Mouse (Mus musculus) myocyte (in vitro differentiated cells): ENCODE data around the gene Ankmy1. TPM values are rescaled to one million over a fixed set of nuclear protein-coding genes. Genes with fewer than 3 reads are reported as not detected.

Source experiments
- H3K27me3 ChIP-seq: one replicate; pipeline ENCODE4 v1.6.1; 2011; ENCODE audit not compliant: control insufficient read depth, insufficient read depth, insufficient read length
- H3K36me3 ChIP-seq: one replicate; pipeline ENCODE4 v1.6.1; 2011; ENCODE audit not compliant: control insufficient read depth, insufficient read depth
- H3K4me2 ChIP-seq: one replicate; pipeline ENCODE4 v1.6.1; 2011; ENCODE audit warnings: low read depth, control low read depth
- H3K4me3 ChIP-seq: one replicate; pipeline ENCODE4 v1.5.1; 2011; ENCODE audit warnings: mild to moderate bottlenecking, control low read depth, moderate library complexity
- H3K79me2 ChIP-seq: one replicate; pipeline ENCODE4 v1.6.1; 2011; ENCODE audit not compliant: control insufficient read depth, insufficient read depth
- H3ac ChIP-seq: one replicate; pipeline ENCODE4 v1.6.1; 2011; ENCODE audit not compliant: control insufficient read depth, insufficient read length
- CEBPB ChIP-seq: IDR thresholded peaks from 2 replicates; pipeline ENCODE4 v1.6.1; 2011; ENCODE audit warnings: mild to moderate bottlenecking, moderate library complexity; ENCODE audit not compliant: poor library complexity, insufficient read depth, severe bottlenecking
- MAX ChIP-seq: IDR thresholded peaks from one replicate; pipeline ENCODE4 v1.6.1; 2011; ENCODE audit warnings: low read depth, mild to moderate bottlenecking, control low read depth
- MYOD1 ChIP-seq, 3 experiments: IDR thresholded peaks; one replicate each; pipeline ENCODE4 v1.6.1; 2011; ENCODE audit warnings: control low read depth in 2 of 3, low read depth in 2 of 3, mild to moderate bottlenecking in 2 of 3, moderate library complexity in 1 of 3; ENCODE audit not compliant: insufficient read length in 2 of 3, control insufficient read depth in 1 of 3
- MYOG ChIP-seq, 3 experiments: IDR thresholded peaks; one replicate each; pipeline ENCODE4 v1.6.1; 2011; ENCODE audit warnings: control low read depth in 2 of 3, low read depth in 2 of 3, mild to moderate bottlenecking in 2 of 3; ENCODE audit not compliant: insufficient read length in 2 of 3, control insufficient read depth in 1 of 3, insufficient read depth in 1 of 3
- POLR2A ChIP-seq: IDR thresholded peaks from one replicate; pipeline ENCODE4 v1.6.1; 2011; ENCODE audit warnings: low read depth, mild to moderate bottlenecking, control low read depth, moderate library complexity; ENCODE audit not compliant: insufficient read length
- POLR2AphosphoS2 ChIP-seq: IDR thresholded peaks from one replicate; pipeline ENCODE4 v1.6.1; 2011; ENCODE audit warnings: low read depth, control low read depth; ENCODE audit not compliant: insufficient read length
- REST ChIP-seq: IDR thresholded peaks from one replicate; pipeline ENCODE4 v1.6.1; 2011; ENCODE audit warnings: mild to moderate bottlenecking, control low read depth, moderate library complexity; ENCODE audit not compliant: insufficient read depth, insufficient read length
- SRF ChIP-seq: IDR thresholded peaks from one replicate; pipeline ENCODE4 v1.6.1; 2011; ENCODE audit warnings: low read depth; ENCODE audit not compliant: control insufficient read depth, insufficient read length
- TCF12 ChIP-seq: IDR thresholded peaks from one replicate; pipeline ENCODE4 v1.6.1; 2011; ENCODE audit warnings: mild to moderate bottlenecking, control low read depth; ENCODE audit not compliant: poor library complexity, insufficient read depth, severe bottlenecking
- TCF3 ChIP-seq: IDR thresholded peaks from one replicate; pipeline ENCODE4 v1.6.1; 2011; ENCODE audit warnings: low read depth, control low read depth; ENCODE audit not compliant: insufficient read length
- USF1 ChIP-seq: IDR thresholded peaks from one replicate; pipeline ENCODE4 v1.6.1; 2011; ENCODE audit warnings: low read depth, mild to moderate bottlenecking, control low read depth, moderate library complexity
- polyA plus RNA-seq: library from polyadenylated mRNA; unstranded; fragments of >200 nt; fragmentation: generic; extraction: Trizol; gene quantifications from one replicate; pipeline ENCODE4 v1.2.1, GENCODE M21; 2012; ENCODE audit warnings: missing spikeins

Ankmy1 gene
- polyA plus RNA-seq, 1 experiment, result 2.4 TPM

DNA sequence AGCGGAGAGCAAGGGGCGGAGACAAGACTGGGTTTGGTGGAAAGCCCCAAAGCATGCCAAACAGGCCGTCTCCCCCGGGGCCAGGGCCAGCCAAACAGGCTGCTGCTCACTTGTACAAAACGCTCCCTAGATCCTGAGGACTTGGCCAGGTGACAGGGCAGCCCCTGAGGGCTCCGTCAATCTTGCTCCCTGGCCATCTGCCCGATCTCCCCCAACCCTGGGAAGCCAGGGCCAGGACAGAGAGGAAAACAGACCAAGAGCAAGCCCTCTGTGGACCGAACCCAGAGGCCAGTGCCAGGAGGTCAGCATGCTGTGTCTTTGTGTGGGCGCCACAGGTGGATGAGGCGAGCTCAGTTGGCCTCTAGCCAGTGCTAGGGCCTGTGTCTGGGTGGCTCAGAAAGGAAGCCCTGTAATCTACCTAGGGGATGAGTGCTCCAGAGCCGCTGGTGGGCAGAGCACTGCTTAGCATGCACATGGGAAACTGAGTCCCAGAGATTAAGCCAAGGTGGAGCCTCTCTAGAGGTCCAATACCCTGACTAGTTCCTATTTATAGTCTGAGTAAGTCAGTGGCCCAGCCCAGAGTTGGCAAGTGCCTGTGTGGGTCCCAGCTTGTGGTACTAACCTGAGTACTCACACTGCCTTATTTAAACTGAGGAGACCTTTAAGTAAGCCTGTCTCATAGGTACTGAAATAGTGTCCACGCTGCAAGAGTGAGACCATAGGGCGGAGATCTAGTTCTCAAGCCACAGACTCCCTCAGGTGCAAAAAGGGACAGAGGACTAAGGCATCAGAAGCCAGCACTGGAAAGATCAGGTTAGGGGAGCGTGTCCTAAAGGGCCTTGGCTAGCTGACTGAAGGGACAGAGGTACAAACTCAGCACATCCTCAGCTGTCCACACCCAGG lies 64.5 kb downstream of the Ankmy1 start:
- Histone ChIP-seq H3K4me3 (no peak overlapping the region), H3ac (no peak overlapping the region), H3K79me2 (peaks cover 100% of the 10 kb centered on the region), H3K27me3 (no peaks in the 10 kb centered on the region), H3K36me3 (peaks cover 28% of the 10 kb centered on the region), H3K4me2 (peak overlapping the region; percentile 35)
- no peak for TF ChIP-seq REST
- peak; percentile 17 for TF ChIP-seq POLR2A
- peak; percentile 48 for TF ChIP-seq POLR2AphosphoS2
- peak in 2 of 3 experiments; percentile 45 to 64 for TF ChIP-seq MYOD1 (IDR thresholded peaks at IDR 0.05; ENCODE audit: control insufficient read depth in 1 of 3, insufficient read length in 2 of 3, low read depth in 2 of 3)
- peak in 1 of 3 experiments; percentile 64 for TF ChIP-seq MYOG (IDR thresholded peaks at IDR 0.05; ENCODE audit: control insufficient read depth in 1 of 3, insufficient read depth in 1 of 3, insufficient read length in 2 of 3, low read depth in 2 of 3)
- TF ChIP-seq TCF3, result no peak

DNA sequence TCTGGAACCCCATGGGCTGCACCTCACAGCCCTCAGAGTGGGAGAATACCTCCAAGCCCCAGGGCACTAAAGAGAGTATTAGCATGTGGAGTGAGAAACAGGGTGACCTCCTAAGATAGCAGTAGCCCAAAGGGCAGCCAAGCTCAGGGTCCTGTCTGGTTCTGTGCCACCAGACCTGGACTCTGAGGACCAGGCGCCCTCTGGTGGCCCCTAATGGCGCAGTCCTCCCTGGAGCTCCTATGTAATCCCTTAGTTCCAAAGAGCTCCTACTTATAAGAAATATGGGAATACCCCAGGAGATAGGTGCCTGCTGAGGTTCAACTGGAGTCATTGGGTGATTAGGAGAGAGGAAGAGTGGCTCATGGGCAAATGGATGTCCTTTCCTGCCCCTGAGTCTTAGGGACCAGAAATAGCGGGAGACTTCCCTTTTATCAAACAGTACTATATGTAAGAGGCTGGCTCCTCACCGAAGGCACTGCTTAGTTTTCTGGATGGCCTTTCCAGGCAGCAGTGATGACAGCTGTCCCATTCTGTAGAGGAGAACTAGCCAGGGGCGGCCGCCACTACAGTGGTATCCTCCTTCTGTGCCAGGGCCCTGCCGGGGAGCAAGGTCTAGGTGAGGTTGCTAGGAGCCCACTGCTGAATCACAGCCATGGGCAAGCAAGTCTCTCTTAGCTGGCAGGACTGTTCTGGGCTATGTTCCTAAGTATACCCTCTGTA lies 68.6 kb downstream of the Ankmy1 start:
- H3K36me3 ChIP-seq, result peaks cover 28% of the 10 kb centered on the region
- TF ChIP-seq REST, result no peak
- TF ChIP-seq TCF3, result no peak
- peak overlapping the region; percentile 91 for H3K4me2 ChIP-seq
- peaks cover 75% of the 10 kb centered on the region for H3K79me2 ChIP-seq
- no peaks in the 10 kb centered on the region for H3K27me3 ChIP-seq
- peak overlapping the region; percentile 78 for H3ac ChIP-seq
- H3K4me3 ChIP-seq, result peak overlapping the region; percentile 100

DNA sequence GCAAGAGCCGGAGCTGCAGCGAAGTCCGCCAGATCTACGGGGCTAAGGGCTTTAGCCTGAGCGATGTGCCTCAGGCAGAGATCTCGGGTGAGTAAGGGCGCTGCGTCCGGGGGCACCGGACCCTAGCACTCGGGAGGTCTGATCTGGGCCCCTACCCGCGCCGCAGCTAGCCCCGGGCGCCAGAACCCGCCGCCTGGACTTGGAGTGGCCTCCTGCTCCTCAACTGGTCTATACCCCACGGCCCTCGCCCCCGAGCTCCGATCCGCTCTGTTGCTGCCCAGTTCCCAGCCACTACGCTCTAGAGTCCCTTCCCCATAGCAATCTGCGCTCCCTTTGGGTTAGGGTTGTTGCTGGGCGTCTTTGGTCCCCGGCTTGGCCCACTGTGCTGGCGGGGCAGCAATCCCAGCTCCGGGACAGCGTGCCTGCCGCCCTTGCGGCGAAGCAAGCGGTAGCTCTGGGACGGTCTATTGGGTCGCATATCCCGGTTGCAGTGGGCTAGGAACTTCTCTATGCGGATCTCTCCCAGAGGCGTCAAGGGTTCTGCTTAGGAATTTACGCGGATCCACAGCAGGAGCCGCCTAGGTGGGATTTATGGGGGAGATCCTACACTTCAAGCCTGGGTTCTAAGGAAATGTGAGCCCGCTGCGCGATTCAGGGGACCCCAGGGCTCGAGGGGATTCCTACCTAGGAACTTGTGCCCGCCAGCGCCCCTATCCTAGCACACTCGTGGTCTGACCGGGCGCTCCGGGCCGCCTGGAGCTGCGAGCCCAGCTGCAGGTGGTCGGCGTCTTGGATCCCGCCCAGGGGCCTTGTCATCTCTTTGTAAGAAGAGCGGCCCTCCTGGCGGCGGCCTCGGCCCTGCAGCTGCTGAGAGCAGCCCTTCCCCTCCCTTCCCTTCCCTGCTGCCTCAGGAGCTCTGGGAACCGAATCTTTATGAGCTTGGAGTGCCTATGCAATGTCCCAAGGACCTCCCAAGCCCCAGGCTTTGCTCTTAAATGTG lies 70.4 kb downstream of the Ankmy1 start:
- H3K4me3 ChIP-seq, result peak overlapping the region; percentile 100
- H3K27me3 ChIP-seq, result no peaks in the 10 kb centered on the region
- H3K79me2 ChIP-seq, result peaks cover 56% of the 10 kb centered on the region
- peaks cover 23% of the 10 kb centered on the region for H3K36me3 ChIP-seq
- TF ChIP-seq POLR2AphosphoS2 (peak; percentile 30), REST (no peak), MYOG (IDR thresholded peaks at IDR 0.05; ENCODE audit: control insufficient read depth in 1 of 3, insufficient read depth in 1 of 3, insufficient read length in 2 of 3, low read depth in 2 of 3) (peak in 2 of 3 experiments; percentile 20 to 75), MAX (no peak), MYOD1 (IDR thresholded peaks at IDR 0.05; ENCODE audit: control insufficient read depth in 1 of 3, insufficient read length in 2 of 3, low read depth in 2 of 3) (peak in 2 of 3 experiments; percentile 40 to 64), USF1 (no peak), POLR2A (peak; percentile 32), TCF12 (no peak), TCF3 (no peak), CEBPB (no peak)
- peak overlapping the region; percentile 91 for H3K4me2 ChIP-seq
- H3ac ChIP-seq, result peak overlapping the region; percentile 78

DNA sequence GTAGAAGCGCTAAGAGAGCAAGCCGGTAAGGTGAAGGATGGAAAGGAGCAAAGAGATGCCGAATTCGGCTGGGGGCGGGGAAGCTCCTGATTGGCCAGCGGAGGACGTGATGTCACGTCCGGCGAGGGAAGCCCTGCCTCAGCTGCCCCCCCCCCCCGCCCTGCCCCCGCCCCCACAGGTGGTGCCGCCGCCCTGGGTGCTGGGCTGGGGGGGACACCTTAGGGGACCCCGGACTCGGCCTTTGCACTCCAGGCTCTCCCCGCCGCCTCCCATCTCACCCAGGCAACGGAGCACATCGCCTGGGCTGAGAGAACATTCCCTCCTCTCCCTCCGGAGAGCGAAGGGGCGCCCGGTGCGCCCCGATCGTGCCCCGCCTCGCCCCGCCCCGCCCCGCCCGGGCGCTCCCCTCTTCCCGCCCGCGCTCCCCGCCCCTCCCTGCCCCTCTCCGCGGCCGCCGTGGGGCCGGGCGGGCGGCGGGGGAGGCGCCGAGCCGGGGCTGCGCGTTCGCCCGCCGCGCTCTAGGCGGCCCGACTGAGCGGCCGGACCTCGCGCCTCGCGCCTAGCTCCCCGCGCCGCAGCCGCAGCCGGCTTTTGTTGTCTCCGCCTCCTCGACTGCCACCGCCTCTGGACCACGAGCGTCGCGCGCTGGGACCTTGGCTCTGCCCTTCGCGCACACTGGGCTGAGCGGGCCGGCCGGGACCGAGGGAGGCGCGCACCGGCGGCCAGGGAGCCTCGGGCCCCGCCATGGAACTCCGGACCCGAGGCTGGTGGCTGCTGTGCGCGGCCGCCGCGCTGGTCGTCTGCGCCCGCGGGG lies 71.3 kb downstream of the Ankmy1 start, which contains the start of gene Gpc1:
TSS of gene Gpc1 (plus strand) at position 458 of the 814 bp plus-strand sequence.
- H3K4me3 ChIP-seq, result peak within 1 kb of the TSS; percentile 100
- H3K27me3 ChIP-seq, result no peaks in the 10 kb centered on the region
- H3ac ChIP-seq, result peak within 1 kb of the TSS; percentile 78
- peaks cover 20% of the 10 kb centered on the region for H3K36me3 ChIP-seq
- TF ChIP-seq MYOD1 (IDR thresholded peaks at IDR 0.05; ENCODE audit: control insufficient read depth in 1 of 3, insufficient read length in 2 of 3, low read depth in 2 of 3) (peak in 1 of 3 experiments; percentile 28), TCF12 (no peak), USF1 (no peak), POLR2AphosphoS2 (peak; percentile 79), SRF (no peak), POLR2A (peak; percentile 86), CEBPB (no peak)
- peaks cover 47% of the 10 kb centered on the region for H3K79me2 ChIP-seq
- peak within 1 kb of the TSS; percentile 91 for H3K4me2 ChIP-seq
